Mouse (Mus musculus) fat pad, adult 2 months (tissue): ENCODE results near the gene Clcn5.

Experiments used
- DNase-seq: peaks from one replicate; pipeline ENCODE4 v3.0.0-alpha.2; 2011; ENCODE audit warnings: low read depth, low spot score; ENCODE audit errors: extremely low read depth

Gene Clcn5

GRCm38 (mm10) chrX:7197833-7198232, 121.3 kb downstream of the Clcn5 start:
- no peak for DNase-seq

GRCm38 (mm10) chrX:7190816-7191215, 128.3 kb downstream of the Clcn5 start:
- DNase-seq, result no peak

GRCm38 (mm10) chrX:7188311-7188807, 130.8 kb downstream of the Clcn5 start:
- DNase-seq, result no peak

GRCm38 (mm10) chrX:7187455-7188310, 131.5 kb downstream of the Clcn5 start:
- DNase-seq, result no peak

- DNase-seq, result no peak
These were observed 149.0 kb downstream of the Clcn5 start for GRCm38 (mm10) chrX:7170156-7170555.

- no peak for DNase-seq
These were observed 150.4 kb downstream of the Clcn5 start for GRCm38 (mm10) chrX:7168799-7169198.

- DNase-seq, result no peak
These were observed 161.2 kb downstream of the Clcn5 start for GRCm38 (mm10) chrX:7157976-7158375.

- no peak for DNase-seq
These were observed 163.0 kb downstream of the Clcn5 start for GRCm38 (mm10) chrX:7156026-7156732.

GRCm38 (mm10) chrX:7150129-7150528, 169.0 kb downstream of the Clcn5 start:
- DNase-seq, result no peak

- DNase-seq, result no peak
These were observed 173.0 kb downstream of the Clcn5 start for GRCm38 (mm10) chrX:7146156-7146555.

- DNase-seq, result no peak
These were observed 197.4 kb downstream of the Clcn5 start for GRCm38 (mm10) chrX:7121618-7122280.

GRCm38 (mm10) chrX:7114885-7115284, 204.3 kb downstream of the Clcn5 start:
- DNase-seq, result no peak
